Mouse (Mus musculus) embryonic stem cell, embryonic (primary cell): ENCODE data around the gene Satb1.

ENCODE experiments used
- CTCF ChIA-PET, 4 experiments: fragments of 300-600 bp in 2 of 4; fragments of 350-600 bp in 2 of 4; sonication (Branson Sonifier 250); formaldehyde crosslinking; loops; one replicate each; lab custom pipeline; 2022; ENCODE audit warnings: inconsistent platforms in 2 of 4; lab: Charles Lee
- POLR2A ChIA-PET, 4 experiments: fragments of 300-600 bp in 2 of 4; fragments of 350-600 bp in 2 of 4; sonication (Branson Sonifier 250); formaldehyde crosslinking; loops; one replicate each; lab custom pipeline; 2022; ENCODE audit warnings: antibody characterized with exemption in 4 of 4, inconsistent platforms in 1 of 4; lab: Charles Lee

Gene Satb1

DNA sequence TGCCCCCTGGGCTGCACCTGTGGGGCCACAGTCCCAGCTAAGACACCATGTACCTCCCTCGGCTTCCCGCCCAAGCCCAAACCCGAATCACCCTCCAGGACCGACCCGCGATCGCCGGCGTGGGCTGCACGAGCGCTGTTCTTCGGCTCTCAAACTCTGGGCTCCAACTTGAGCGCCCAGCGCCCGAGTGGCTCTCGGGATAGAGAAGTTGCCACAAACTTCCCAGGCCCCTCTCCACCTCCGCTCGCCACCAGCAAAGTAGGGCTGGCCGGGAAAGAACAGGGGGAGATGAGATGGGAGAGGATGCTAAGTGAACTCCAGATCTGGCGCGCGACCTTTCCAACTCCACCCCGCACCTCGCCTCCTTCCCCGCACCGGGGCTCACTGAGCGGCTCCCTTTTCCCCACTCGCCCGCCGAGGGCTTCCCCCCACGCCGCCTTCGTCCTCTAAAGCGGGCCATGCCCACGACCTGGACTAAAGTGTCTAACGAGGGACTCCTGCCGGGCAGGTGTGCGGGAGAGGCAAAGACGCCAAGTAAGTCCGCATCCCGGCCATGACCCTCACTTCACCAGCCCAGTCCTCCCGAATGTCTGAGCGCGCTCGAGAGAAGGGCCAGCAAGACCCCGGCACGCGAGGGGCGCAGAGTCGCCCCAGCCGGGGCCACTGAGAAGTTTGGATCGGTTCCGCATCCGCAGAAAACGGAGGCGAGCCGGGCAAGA, 1.2 kb downstream of the Satb1 start:
- ChIA-PET CTCF (interaction anchor here in 1 of 4 experiments (0.5 kb wide), 1 partner anchor 140 kb away, joined by 3 read pairs; no protein-coding TSS in a partner anchor), POLR2A (no interaction called here)

DNA sequence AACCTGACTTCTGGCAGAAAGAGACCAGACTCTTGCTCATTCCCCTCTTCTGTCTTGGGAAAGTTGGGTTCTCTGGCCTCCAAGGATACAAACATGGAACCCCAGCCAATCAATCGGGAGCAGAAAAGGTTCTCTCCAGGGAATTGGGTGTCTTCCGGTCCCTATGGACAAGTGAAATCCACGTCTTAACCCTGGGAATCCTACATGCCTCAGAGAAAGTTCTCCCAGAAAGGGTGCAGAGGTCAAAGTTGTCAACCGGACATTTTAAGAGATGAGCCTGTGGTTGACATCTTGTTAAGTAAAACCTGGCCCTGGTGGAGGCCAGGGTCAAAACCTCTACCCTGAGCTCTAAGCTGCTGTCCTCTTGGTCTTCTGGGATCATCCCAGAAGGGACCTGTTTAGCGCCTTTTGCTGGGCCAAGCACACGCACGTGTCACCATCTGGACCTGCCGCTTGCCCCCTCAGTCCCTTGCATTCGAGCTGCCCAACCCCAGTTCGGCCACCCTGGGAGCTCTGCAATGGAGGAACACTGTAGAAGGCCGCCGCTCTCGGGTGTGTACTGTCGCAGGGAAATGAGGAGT, 1.9 kb downstream of the Satb1 start:
- ChIA-PET POLR2A (no interaction called here), CTCF (no interaction called here)

DNA sequence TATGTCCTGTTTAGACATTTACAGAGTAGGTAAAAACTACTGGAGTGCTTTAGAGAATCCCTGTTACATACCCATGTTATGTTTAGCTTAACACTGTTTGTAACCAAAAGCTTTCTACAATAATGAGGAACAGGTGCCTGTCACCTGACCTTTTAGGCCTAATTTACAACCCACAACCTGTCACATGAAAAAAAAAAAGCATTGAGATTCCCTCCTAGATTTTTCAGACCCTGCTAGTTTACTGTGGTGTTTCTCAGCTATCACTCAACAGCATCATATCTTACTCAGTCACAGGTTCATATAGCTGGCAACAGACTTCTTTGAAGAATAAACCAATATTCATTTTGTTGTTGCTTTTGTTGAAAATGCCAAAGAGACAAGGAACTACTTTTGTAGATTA, 3.7 kb downstream of the Satb1 start:
- ChIA-PET CTCF (no interaction called here), POLR2A (interaction anchor here in 1 of 4 experiments (0.7 kb wide), 1 partner anchor 152 kb away, joined by 3 read pairs; no protein-coding TSS in a partner anchor)

- POLR2A ChIA-PET: interaction anchor here in 1 of 4 experiments (0.6 kb wide), 1 partner anchor 18 kb away, joined by 3 read pairs; no protein-coding TSS in a partner anchor
- CTCF ChIA-PET: no interaction called here
These were observed 5.1 kb downstream of the Satb1 start for GRCm38 (mm10) chr17:51827922-51828410.

DNA sequence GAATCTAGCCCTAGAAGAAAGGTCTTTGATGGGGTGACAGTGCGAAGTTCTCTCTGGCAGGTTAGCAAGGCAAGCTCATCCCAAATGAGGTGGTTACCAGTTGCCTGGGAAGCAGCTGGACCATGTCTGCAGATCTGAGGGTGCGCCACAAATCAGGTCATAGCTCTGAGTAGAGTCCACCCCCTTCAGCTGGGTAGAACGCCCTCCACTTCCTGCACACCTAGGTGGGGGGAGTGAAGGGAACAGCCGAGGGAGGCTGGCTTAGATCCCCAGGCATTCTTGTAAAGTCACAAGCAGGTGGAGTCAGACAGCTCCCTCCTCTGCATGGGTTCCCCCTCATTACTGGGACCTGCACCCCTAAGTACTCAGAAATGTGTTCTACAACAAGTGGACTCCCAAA, 6.6 kb downstream of the Satb1 start:
- POLR2A ChIA-PET: interaction anchor here in 1 of 4 experiments (0.6 kb wide), 1 partner anchor 136 kb away, joined by 3 read pairs; no protein-coding TSS in a partner anchor
- CTCF ChIA-PET: interaction anchor here in 1 of 4 experiments (0.7 kb wide), 1 partner anchor 122 kb away, joined by 12 read pairs; no protein-coding TSS in a partner anchor

DNA sequence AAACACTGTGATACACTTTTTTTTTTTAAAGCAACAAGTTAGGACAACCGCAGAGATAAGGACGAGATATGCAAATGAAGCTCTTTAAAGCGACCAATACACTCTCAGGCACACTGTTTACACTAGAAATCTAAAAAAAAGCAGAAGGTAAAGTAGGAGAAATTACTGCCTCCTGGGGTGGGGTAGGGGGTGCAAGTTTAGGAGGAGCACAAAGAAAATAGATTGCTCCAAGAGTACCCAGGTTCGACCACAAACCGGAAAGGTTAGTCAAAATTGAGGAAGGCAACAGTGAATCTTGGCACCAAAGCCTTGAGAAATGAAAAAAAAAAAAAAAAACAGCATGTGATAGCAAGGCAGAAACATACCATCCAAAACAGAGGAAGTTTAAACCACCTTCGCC, 18.8 kb downstream of the Satb1 start:
- POLR2A ChIA-PET: interaction anchor here in 1 of 4 experiments (1.0 kb wide), 1 partner anchor 16 kb away, joined by 3 read pairs; no protein-coding TSS in a partner anchor
- CTCF ChIA-PET: no interaction called here

DNA sequence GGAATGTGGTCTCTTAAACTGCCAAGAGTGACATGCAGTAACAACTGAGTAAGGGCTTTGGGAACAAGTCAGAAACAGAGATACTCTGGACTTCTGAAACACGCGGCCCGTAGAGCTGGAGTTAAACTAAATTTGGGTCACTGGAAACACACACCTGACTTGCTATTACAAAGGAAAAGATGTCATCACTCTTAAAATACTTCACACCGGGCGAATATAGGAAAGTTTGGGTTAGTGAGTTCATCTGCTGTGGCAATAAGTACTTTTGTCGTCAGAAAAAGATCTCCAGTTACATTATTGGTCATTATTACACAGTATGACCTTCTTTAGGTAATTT, 19.3 kb downstream of the Satb1 start:
- POLR2A ChIA-PET: interaction anchor here in 2 of 4 experiments (1.0 to 1.4 kb wide), 2 partner anchors 15 to 23 kb away, joined by 3 read pairs; no protein-coding TSS in a partner anchor

DNA sequence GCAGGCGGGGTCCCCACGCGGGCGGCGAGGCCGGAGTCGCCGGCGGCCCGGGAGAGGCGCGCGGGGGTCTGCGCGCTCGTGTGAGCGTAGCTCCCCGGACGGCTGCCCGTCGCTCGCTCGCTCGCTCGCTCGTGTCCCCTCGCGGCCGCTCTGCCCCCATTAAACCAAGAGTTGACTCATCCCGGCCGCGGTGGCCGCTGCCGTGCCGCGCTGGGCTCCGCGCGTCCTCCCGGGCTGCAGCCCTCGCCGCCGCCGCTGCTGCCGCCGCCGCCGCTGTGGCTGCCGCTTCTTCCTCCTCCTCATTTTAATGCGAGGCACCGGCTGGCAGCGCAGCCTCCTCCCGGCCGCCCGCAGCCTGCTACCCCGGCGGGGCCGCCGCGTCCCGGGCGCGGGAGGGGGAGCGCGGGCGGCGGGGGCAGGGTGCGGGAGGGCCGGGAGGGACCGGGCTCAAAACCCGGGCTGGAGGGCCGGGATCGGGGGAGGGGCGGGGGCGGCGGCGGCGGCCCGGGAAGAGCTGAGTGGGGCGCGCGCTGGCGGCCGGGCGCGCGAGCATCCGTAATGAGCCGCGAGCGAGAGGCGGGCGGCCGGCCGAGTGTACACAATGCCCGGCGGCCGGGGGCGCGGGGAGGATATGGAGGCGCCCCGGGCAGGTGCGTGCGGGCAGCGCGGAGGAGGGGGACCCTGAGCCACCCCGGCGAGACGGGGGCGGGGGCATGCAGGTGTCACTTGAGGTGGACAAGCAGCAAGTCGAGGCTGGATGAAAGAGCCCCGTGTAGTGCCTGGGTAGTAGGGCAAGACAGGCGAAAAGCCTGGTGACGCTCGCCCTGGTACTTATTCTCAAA, 19.9 kb downstream of the Satb1 start:
- CTCF ChIA-PET: interaction anchor here in 1 of 4 experiments (0.6 kb wide), 1 partner anchor 86 kb away, joined by 5 read pairs; no protein-coding TSS in a partner anchor
- POLR2A ChIA-PET: interaction anchor here in 2 of 4 experiments (0.6 to 1.4 kb wide), 3 partner anchors 15 to 133 kb away, joined by 3 read pairs; no protein-coding TSS in a partner anchor

More for the DNA sequence above, 19.3 kb downstream of the Satb1 start:
- CTCF ChIA-PET: no interaction called here

DNA sequence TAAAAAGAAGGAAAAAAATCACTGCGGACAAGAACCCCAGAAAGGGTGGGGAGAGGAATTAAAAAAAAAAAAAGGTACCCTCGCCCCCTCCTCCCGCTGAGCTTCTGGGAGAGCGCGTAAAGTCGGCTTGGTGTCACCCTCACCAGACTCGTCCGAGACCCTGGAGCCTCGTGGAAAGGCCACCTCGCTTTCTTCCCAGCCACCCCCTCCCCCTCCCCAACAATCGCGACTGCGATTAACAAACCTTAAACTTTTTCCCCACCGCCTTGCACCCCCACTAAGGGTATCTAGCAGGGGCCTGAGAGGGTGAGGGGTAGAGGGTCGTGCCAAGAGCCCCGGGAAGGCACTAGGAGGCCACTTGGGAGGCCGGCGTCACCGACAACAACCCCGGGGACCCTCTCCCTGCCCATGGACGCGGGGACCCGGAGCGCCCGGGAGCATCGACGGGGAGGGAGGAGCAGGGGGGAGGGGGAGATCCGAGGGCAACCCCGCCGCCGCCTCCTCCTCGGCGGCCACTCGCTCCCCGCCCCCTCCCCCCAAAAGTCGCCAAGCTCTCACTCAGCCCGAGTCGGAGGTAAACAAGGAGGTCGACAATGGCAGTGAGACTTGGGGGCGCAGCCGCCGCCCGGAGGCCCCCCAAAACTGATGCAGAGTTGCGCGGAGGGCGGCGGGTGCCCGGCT, 20.7 kb downstream of the Satb1 start:
- CTCF ChIA-PET: interaction anchor here in 1 of 4 experiments (0.6 kb wide), 1 partner anchor 87 kb away, joined by 5 read pairs; no protein-coding TSS in a partner anchor
- POLR2A ChIA-PET: interaction anchor here in 2 of 4 experiments (0.6 to 1.4 kb wide), 3 partner anchors 21 to 133 kb away, joined by 3 read pairs; partner anchors contain the start of gene Satb1 (in 1 of the 2)

- CTCF ChIA-PET: interaction anchor here in 1 of 4 experiments (0.8 kb wide), 1 partner anchor 21 kb away, joined by 3 read pairs; the partner anchor contains the start of gene Satb1
- POLR2A ChIA-PET: interaction anchor here in 2 of 4 experiments (0.7 to 1.0 kb wide), 2 partner anchors 22 to 1384 kb away, joined by 3 read pairs; partner anchors contain the start of gene Satb1 (in 1 of the 2)
These were observed 21.2 kb downstream of the Satb1 start for GRCm38 (mm10) chr17:51811911-51812260.

- ChIA-PET CTCF (interaction anchor here in 1 of 4 experiments (0.8 kb wide), 1 partner anchor 22 kb away, joined by 3 read pairs; the partner anchor contains the start of gene Satb1), POLR2A (interaction anchor here in 3 of 4 experiments (0.7 to 1.1 kb wide), 4 partner anchors 21 to 1384 kb away, joined by 3 to 5 read pairs (median 3); partner anchors contain the start of gene Satb1 (in 1 of the 3))
These were observed 21.8 kb downstream of the Satb1 start for GRCm38 (mm10) chr17:51811086-51811868.

GRCm38 (mm10) chr17:51807429-51807828, 25.7 kb downstream of the Satb1 start:
- ChIA-PET POLR2A (no interaction called here), CTCF (no interaction called here)

DNA sequence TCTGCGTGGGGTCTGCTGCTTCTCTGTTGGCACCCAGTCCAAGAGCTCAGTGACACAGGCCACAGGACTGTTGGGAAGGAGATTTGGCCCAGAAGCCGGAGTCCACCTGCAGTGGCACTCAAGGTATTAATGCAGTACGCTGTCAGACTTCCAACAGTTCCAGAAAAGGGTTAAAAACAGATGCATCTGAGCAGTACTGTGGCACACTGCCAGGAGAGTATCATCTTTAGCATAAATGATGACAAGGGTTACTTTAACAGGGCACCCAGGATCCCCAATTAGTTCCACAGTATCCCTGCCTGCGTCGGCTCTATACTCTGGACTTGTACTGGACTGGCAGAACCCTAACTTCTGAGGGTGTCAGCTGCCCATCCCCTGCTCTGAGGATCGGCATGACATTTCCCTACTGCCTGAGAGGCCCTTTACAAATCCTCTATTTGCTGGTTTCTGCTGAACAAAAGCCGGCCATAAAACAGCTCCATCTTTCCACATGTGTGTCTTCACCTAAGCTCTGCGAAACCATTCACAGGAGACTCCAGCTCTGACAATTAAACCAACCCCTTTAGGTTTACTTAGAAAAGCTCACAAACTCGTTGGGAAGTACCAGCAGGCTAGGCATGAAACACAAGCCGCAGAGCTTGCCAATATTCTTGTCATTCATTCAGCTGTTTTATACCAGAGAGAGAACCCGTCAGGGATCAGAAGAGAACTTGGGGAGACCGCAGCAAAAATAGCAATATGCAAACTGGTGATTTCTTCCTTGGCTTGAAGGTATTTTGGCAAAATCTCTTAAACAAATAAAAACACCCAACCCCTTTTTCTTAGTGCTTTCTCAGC, 26.7 kb downstream of the Satb1 start:
- ChIA-PET POLR2A (interaction anchor here in 1 of 4 experiments (0.6 kb wide), 1 partner anchor 27 kb away, joined by 5 read pairs; no protein-coding TSS in a partner anchor), CTCF (interaction anchor here in 1 of 4 experiments (0.6 to 0.7 kb wide), 2 partner anchors 298 to 1598 kb away, joined by 3 read pairs; no protein-coding TSS in a partner anchor)

DNA sequence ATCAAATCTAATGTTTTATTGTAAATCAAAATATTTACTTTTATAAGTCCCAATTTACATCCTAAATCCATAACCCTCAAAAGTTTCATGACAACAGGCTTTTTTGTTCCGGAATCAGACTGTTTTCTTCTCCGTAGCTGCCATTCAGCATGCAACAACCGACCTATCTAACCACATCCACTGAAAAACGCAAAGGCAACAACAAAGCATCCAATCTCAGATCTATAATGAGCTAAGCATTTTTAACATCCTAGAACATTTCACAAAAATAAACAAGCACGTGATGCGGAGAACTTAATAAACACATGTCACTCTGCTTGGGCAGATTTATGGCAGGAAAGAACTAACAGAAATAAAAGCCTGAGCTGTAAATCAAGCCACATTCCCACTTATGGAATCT, 32.9 kb downstream of the Satb1 start:
- ChIA-PET CTCF (interaction anchor here in 1 of 4 experiments (0.6 kb wide), 1 partner anchor 1697 kb away, joined by 8 read pairs; no protein-coding TSS in a partner anchor), POLR2A (no interaction called here)

DNA sequence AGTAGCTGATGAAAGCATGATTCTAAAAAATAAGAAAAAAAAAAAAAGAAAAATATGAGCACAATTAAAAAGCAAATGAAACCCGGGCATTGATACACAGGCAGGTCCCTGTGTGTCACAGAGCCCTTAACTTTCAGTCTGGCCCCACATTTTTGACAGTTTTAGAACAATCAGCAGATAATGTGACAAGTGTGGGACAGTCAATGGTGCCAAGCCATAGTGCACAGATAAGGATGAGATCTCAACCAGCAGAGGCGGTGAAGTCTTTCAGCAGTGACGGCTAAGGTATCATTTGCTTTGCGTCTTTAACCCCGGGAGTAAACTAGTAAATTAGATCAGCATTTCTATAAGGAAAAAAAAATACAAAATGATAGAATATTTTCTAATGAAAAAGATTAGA, 36.6 kb downstream of the Satb1 start:
- ChIA-PET CTCF (no interaction called here), POLR2A (interaction anchor here in 1 of 4 experiments (0.6 kb wide), 1 partner anchor 12 kb away, joined by 3 read pairs; no protein-coding TSS in a partner anchor)

DNA sequence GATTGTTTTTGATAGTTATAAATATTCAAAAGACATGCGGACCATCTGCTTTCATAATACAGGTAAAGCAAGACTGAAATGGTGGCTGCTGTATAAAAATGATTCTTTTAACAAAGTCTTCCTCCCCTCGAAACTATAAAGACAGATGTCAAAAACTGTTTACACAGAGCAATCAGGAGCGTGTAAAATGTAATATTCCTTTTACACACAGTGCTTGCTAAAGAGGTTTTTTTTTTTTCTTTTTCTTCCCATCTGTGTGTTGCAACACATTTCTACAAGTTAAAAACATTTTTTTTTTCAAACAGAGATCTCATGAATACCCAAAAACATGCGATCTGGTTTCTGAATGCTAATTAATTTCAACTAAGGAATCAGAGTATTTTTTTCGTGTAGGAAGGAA, 41.9 kb downstream of the Satb1 start:
- POLR2A ChIA-PET: interaction anchor here in 1 of 4 experiments (1.2 kb wide), 1 partner anchor 20 kb away, joined by 3 read pairs; no protein-coding TSS in a partner anchor
- CTCF ChIA-PET: interaction anchor here in 1 of 4 experiments (0.7 kb wide), 1 partner anchor 13 kb away, joined by 3 read pairs; no protein-coding TSS in a partner anchor
